Mouse (Mus musculus): ENCODE measurements around the gene Sipa1l2.

DNA sequence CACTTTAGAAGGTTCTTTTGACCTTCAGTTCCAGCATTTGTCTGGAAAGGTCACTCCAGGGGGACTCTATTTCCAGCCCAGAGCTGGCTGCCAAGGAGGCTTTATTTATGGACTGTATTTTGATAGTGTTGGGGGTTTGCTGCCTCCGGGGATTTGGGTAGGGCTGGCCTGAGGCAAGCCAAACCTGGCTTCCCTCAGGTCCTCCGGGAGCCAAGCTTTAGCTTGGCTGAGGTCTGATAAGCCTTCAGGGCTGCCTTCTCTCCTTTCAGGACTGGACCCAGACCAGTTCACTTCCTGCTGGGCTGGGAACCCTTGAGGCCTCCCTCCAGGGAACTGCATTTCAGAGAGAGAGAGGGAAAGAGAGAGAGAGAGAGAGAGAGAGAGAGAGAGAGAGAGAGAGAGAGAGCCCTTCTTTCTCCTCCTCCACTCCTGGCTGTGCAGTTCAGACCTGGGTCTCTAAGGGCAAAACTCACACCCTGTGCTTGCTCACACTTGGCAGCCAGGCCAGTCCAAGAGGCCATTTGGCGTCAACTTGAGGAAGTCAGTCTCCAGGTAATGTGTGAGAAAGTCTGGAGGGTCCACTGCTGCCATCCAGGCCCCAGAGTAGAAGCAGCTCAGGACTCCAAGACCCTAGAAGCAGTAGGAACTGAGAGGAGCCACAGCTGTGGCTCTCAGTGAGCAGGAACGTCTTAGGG is 201.1 kb downstream of the Sipa1l2 start:
- TF ChIP-seq TAL1 (IDR thresholded peaks at IDR 0.05; ENCODE audit: low read length) (no peak), GATA1 (IDR thresholded peaks at IDR 0.05; ENCODE audit: low read length) (no peak)
